Mouse (Mus musculus): ENCODE results near the gene Eif4g3.
A peak's percentile ranks its signal among the peaks of the same experiment; 100 is the strongest.
"Not testable (repeated sequence)": the region's sequence is repeated elsewhere in the genome, so short reads cannot be mapped to it uniquely, and the experiment has no call there.

Gene Eif4g3

GRCm38 (mm10) chr4:137992890-137993289 lies at the start of gene Eif4g3:
Gene Eif4g3, plus strand, starts transcription at chr4:137993022.
- DNase-seq (ENCODE audit: low read depth in 2 of 2, low spot score in 2 of 2): no peak

GRCm38 (mm10) chr4:137943540-137943939 lies 49.3 kb upstream of the Eif4g3 start:
- no peak for DNase-seq (ENCODE audit: low read depth in 2 of 2, low spot score in 2 of 2)

GRCm38 (mm10) chr4:137945376-137945775 lies 47.4 kb upstream of the Eif4g3 start:
- no peak for DNase-seq (ENCODE audit: low read depth in 2 of 2, low spot score in 2 of 2)

GRCm38 (mm10) chr4:137946419-137946818 lies 46.4 kb upstream of the Eif4g3 start:
- no peak for DNase-seq (ENCODE audit: low read depth in 2 of 2, low spot score in 2 of 2)

GRCm38 (mm10) chr4:137952840-137953239 lies 40.0 kb upstream of the Eif4g3 start:
- peak; percentile 73 to 83 for DNase-seq (ENCODE audit: low read depth in 2 of 2, low spot score in 2 of 2)

- DNase-seq (ENCODE audit: low read depth in 2 of 2, low spot score in 2 of 2): no peak
These were observed 38.6 kb upstream of the Eif4g3 start for GRCm38 (mm10) chr4:137954184-137954583.

- DNase-seq (ENCODE audit: low read depth in 2 of 2, low spot score in 2 of 2): no peak
These were observed 37.9 kb upstream of the Eif4g3 start for GRCm38 (mm10) chr4:137954926-137955396.

- DNase-seq (ENCODE audit: low read depth in 2 of 2, low spot score in 2 of 2): no peak
These were observed 36.6 kb upstream of the Eif4g3 start for GRCm38 (mm10) chr4:137956260-137956659.

- DNase-seq (ENCODE audit: low read depth in 2 of 2, low spot score in 2 of 2): no peak
These were observed 32.7 kb upstream of the Eif4g3 start for GRCm38 (mm10) chr4:137959889-137960665.

GRCm38 (mm10) chr4:137960757-137961156 lies 32.1 kb upstream of the Eif4g3 start:
- DNase-seq (ENCODE audit: low read depth in 2 of 2, low spot score in 2 of 2): no peak

GRCm38 (mm10) chr4:137962643-137963350 lies 30.0 kb upstream of the Eif4g3 start:
- DNase-seq (ENCODE audit: low read depth in 2 of 2, low spot score in 2 of 2): no peak

GRCm38 (mm10) chr4:137963431-137963830 lies 29.4 kb upstream of the Eif4g3 start:
- DNase-seq (ENCODE audit: low read depth in 2 of 2, low spot score in 2 of 2): no peak

- DNase-seq (ENCODE audit: low read depth in 2 of 2, low spot score in 2 of 2): peak; percentile 26 to 55
These were observed 28.8 kb upstream of the Eif4g3 start for GRCm38 (mm10) chr4:137963881-137964584.

- DNase-seq (ENCODE audit: low read depth in 2 of 2, low spot score in 2 of 2): no peak
These were observed 28.3 kb upstream of the Eif4g3 start for GRCm38 (mm10) chr4:137964585-137964930.

GRCm38 (mm10) chr4:137968203-137968602 lies 24.6 kb upstream of the Eif4g3 start:
- DNase-seq (ENCODE audit: low read depth in 2 of 2, low spot score in 2 of 2): peak; percentile 54 to 66

- not testable (repeated sequence) for DNase-seq (ENCODE audit: low read depth in 2 of 2, low spot score in 2 of 2)
These were observed 22.1 kb upstream of the Eif4g3 start for GRCm38 (mm10) chr4:137970623-137971199.

- DNase-seq (ENCODE audit: low read depth in 2 of 2, low spot score in 2 of 2): not testable (repeated sequence)
These were observed 17.9 kb upstream of the Eif4g3 start for GRCm38 (mm10) chr4:137974856-137975432.

GRCm38 (mm10) chr4:137979066-137979644 lies 13.7 kb upstream of the Eif4g3 start:
- not testable (repeated sequence) for DNase-seq (ENCODE audit: low read depth in 2 of 2, low spot score in 2 of 2)

GRCm38 (mm10) chr4:137982869-137983268 lies 10.0 kb upstream of the Eif4g3 start:
- DNase-seq (ENCODE audit: low read depth in 2 of 2, low spot score in 2 of 2): no peak

- no peak for DNase-seq (ENCODE audit: low read depth in 2 of 2, low spot score in 2 of 2)
These were observed 8.6 kb upstream of the Eif4g3 start for GRCm38 (mm10) chr4:137984212-137984611.

GRCm38 (mm10) chr4:137984746-137985145 lies 8.1 kb upstream of the Eif4g3 start:
- no peak for DNase-seq (ENCODE audit: low read depth in 2 of 2, low spot score in 2 of 2)

All from CD8-positive naive resting alpha-beta T cell, adult 2 months (primary cell).